Mouse (Mus musculus) embryonic facial prominence, embryonic 11.5 days (tissue): Measurements from ENCODE around the gene Cacna1s. TPM values are rescaled to one million over a fixed set of nuclear protein-coding genes. Genes with fewer than 3 reads are reported as not detected.

Source experiments
- ATAC-seq: fragments of 200-750 bp; cut with Nextera tagmentation; replicated peaks from 2 replicates; pipeline ENCODE4 v1.8.0; 2017; ENCODE audit warnings: low read depth; ENCODE audit not compliant: insufficient number of reproducible peaks, low FRiP score, low TSS enrichment
- DNase-seq: peaks from one replicate; pipeline ENCODE4 v3.0.0-alpha.2; 2015; ENCODE audit warnings: low spot score
- H3K27ac ChIP-seq: fragments of 300-500 bp; sonication (generic); replicated peaks from 2 replicates; pipeline ENCODE4 v1.5.1; 2014; ENCODE audit warnings: mild to moderate bottlenecking, low read depth, low read length, control low read depth
- H3K27me3 ChIP-seq: fragments of 300-500 bp; sonication (generic); 2 replicates; pipeline ENCODE4 v1.6.1; 2014; ENCODE audit warnings: mild to moderate bottlenecking, low read length, moderate library complexity, mixed read lengths; ENCODE audit not compliant: control insufficient read depth, insufficient read depth
- H3K36me3 ChIP-seq: fragments of 300-500 bp; sonication (generic); replicated peaks from 2 replicates; pipeline ENCODE4 v1.6.1; 2014; ENCODE audit warnings: low read depth, mild to moderate bottlenecking, low read length, moderate library complexity, mixed read lengths; ENCODE audit not compliant: control insufficient read depth, insufficient read depth
- H3K4me1 ChIP-seq: fragments of 300-500 bp; sonication (generic); 2 replicates; pipeline ENCODE4 v1.6.1; 2014; ENCODE audit warnings: low read length, mixed read lengths; ENCODE audit not compliant: control insufficient read depth, insufficient read depth
- H3K4me2 ChIP-seq: fragments of 300-500 bp; sonication (generic); 2 replicates; pipeline ENCODE4 v1.6.1; 2014; ENCODE audit warnings: low read depth, mild to moderate bottlenecking, control low read depth, low read length, moderate library complexity
- H3K4me3 ChIP-seq: fragments of 300-500 bp; sonication (generic); 2 replicates; pipeline ENCODE4 v1.5.1; 2014; ENCODE audit warnings: low read depth, low read length, control low read depth
- H3K9ac ChIP-seq: fragments of 300-500 bp; sonication (generic); replicated peaks from 2 replicates; pipeline ENCODE4 v1.6.1; 2014; ENCODE audit warnings: mild to moderate bottlenecking, control low read depth, low read length
- H3K9me3 ChIP-seq: fragments of 300-500 bp; sonication (generic); replicated peaks from 2 replicates; pipeline ENCODE4 v1.6.1; 2016; ENCODE audit warnings: mild to moderate bottlenecking, low read length, inconsistent platforms, mixed read lengths; ENCODE audit not compliant: control insufficient read depth
- WGBS: fragments of 180-500 bp; shearing (Covaris S2); extraction: QIAGEN DNeasy Blood & Tissue Kit; methylation state at CpG from one replicate; pipeline ENCODE4 v1.1.7; 2014; 5-methylcytosine and 5-hydroxymethylcytosine counted together
- polyA plus RNA-seq: library from polyadenylated mRNA; unstranded; fragments of >200 nt; fragmentation: Nextera tagmentation; extraction: Ambion mirVana; gene quantifications from 2 replicates; pipeline ENCODE4 v1.2.1, GENCODE M21; 2014

Cacna1s gene
- polyA plus RNA-seq, 1 experiment from 2014 or later: 0.10 TPM

- peaks cover 7% of the 10 kb centered on the region for H3K27me3 ChIP-seq
- no peak for DNase-seq
- 76% methylated on average over 3 of the region's 3 CpGs for WGBS
These were observed 3.2 kb downstream of the Cacna1s start for GRCm38 (mm10) chr1:136055771-136056170.

GRCm38 (mm10) chr1:136058594-136058993 lies 6.0 kb downstream of the Cacna1s start:
- Histone ChIP-seq H3K9ac (no peak overlapping the region), H3K27ac (no peak overlapping the region), H3K4me1 (no peaks in the 10 kb centered on the region), H3K36me3 (no peaks in the 10 kb centered on the region), H3K4me3 (no peak overlapping the region), H3K9me3 (no peaks in the 10 kb centered on the region), H3K27me3 (no peaks in the 10 kb centered on the region), H3K4me2 (no peak overlapping the region)
- DNase-seq (no peak), ATAC-seq (no peak)
- WGBS: 53% methylated on average over 3 of the region's 3 CpGs

More at GRCm38 (mm10) chr1:136055771-136056170, 3.2 kb downstream of the Cacna1s start:
- no peak overlapping the region for H3K9ac ChIP-seq
- no peak overlapping the region for H3K4me3 ChIP-seq
- no peaks in the 10 kb centered on the region for H3K9me3 ChIP-seq
- no peaks in the 10 kb centered on the region for H3K36me3 ChIP-seq
- H3K4me2 ChIP-seq: no peak overlapping the region
- no peaks in the 10 kb centered on the region; the same call in 1 of the 2 replicates for H3K4me1 ChIP-seq
- no peak overlapping the region for H3K27ac ChIP-seq
- no peak for ATAC-seq

GRCm38 (mm10) chr1:136061041-136061789 lies 8.7 kb downstream of the Cacna1s start:
- H3K4me2 ChIP-seq: no peak overlapping the region
- H3K36me3 ChIP-seq: no peaks in the 10 kb centered on the region
- no peak overlapping the region for H3K9ac ChIP-seq
- no peaks in the 10 kb centered on the region for H3K4me1 ChIP-seq
- 55% methylated on average over 9 of the region's 9 CpGs for WGBS
- ATAC-seq (no peak), DNase-seq (no peak)
- H3K9me3 ChIP-seq: no peaks in the 10 kb centered on the region
- no peak overlapping the region for H3K27ac ChIP-seq
- no peak overlapping the region for H3K4me3 ChIP-seq
- H3K27me3 ChIP-seq: no peaks in the 10 kb centered on the region

DNA sequence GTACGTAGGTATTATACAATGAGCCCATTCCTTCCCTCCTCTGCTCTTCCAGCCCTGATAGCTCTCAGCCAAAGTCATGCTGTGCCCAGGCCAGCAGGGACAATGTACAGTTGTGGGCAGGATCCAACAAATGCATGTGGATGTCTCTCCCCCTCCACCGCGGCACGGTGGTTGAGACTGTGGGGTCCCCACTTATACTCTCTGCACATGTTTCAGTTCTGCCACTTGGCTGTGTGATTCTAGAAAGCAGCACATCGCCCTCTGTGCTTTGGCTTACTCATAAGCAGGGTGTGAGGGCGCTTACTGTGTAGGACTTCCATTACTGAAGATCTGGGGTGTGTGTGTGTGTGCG lies 9.2 kb downstream of the Cacna1s start:
- no peak overlapping the region for H3K27ac ChIP-seq
- no peak overlapping the region for H3K4me3 ChIP-seq
- ATAC-seq (0 out of 2 replicates have a peak, but pooled peaks have one; percentile 9), DNase-seq (no peak)
- no peaks in the 10 kb centered on the region for H3K27me3 ChIP-seq
- no peaks in the 10 kb centered on the region for H3K4me1 ChIP-seq
- H3K9me3 ChIP-seq: no peaks in the 10 kb centered on the region
- H3K36me3 ChIP-seq: no peaks in the 10 kb centered on the region
- 87% methylated on average over 7 of the region's 7 CpGs for WGBS
- no peak overlapping the region for H3K9ac ChIP-seq
- no peak overlapping the region for H3K4me2 ChIP-seq

DNA sequence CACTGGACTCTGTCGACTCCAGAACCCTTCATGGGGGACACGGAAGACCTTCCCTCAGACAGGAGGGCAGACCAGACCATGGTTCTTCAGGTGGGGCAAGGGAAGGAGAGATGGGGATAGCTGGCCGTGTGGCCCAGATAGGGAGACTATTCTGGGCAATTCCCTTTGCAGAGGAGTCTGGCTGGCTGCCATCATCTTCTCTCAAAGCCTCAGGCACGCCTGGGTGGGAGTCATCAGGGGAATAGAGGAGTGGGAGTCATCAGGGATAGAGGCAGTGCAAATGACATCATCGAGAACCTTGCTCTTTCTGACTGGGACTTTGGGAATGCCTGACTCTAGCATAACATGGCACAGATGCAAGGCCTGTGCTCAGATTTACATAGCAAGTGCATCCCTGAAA lies 11.4 kb downstream of the Cacna1s start:
- no peaks in the 10 kb centered on the region for H3K4me1 ChIP-seq
- no peak for ATAC-seq
- no peak overlapping the region for H3K4me2 ChIP-seq
- H3K4me3 ChIP-seq: no peak overlapping the region
- H3K27me3 ChIP-seq: no peaks in the 10 kb centered on the region
- no peaks in the 10 kb centered on the region for H3K36me3 ChIP-seq
- no peaks in the 10 kb centered on the region for H3K9me3 ChIP-seq
- no peak overlapping the region for H3K27ac ChIP-seq
- 79% methylated on average over 5 of the region's 5 CpGs for WGBS
- no peak for DNase-seq
- no peak overlapping the region for H3K9ac ChIP-seq

DNA sequence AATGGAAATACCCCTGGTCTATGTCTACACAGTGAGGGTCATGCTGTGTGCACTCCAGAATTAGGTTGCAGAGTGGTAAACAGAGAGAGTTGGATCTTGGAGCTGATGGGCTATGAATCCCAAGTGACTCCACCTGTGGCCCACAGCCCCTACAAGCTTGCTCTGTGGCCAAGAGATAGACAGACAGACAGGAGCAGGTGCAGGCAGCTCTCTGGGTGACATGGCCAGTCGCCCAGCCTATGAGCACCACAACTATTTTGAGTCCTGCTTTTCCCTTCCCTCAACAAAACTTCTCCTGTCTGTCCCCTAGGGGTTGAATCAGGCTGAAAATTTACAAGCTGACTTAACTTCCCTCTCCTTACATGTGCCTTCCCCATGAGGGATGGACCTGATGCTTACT lies 14.1 kb downstream of the Cacna1s start:
- no peak overlapping the region for H3K4me3 ChIP-seq
- H3K27ac ChIP-seq: no peak overlapping the region
- H3K27me3 ChIP-seq: no peaks in the 10 kb centered on the region
- no peaks in the 10 kb centered on the region for H3K36me3 ChIP-seq
- DNase-seq (no peak), ATAC-seq (no peak)
- no peak overlapping the region for H3K4me2 ChIP-seq
- no peaks in the 10 kb centered on the region for H3K4me1 ChIP-seq
- H3K9ac ChIP-seq: no peak overlapping the region
- WGBS: 37% methylated on average over 1 of the region's 1 CpGs
- no peaks in the 10 kb centered on the region for H3K9me3 ChIP-seq

- Histone ChIP-seq H3K27ac (no peak overlapping the region), H3K9me3 (no peaks in the 10 kb centered on the region), H3K27me3 (no peaks in the 10 kb centered on the region), H3K4me3 (no peak overlapping the region), H3K4me2 (no peak overlapping the region), H3K9ac (no peak overlapping the region), H3K36me3 (no peaks in the 10 kb centered on the region), H3K4me1 (no peaks in the 10 kb centered on the region)
- 76% methylated on average over 3 of the region's 3 CpGs for WGBS
- DNase-seq: no peak
- no peak for ATAC-seq
These were observed 15.0 kb downstream of the Cacna1s start for GRCm38 (mm10) chr1:136067579-136067978.

- 10% methylated on average over 3 of the region's 3 CpGs for WGBS
- Histone ChIP-seq H3K27me3 (no peaks in the 10 kb centered on the region), H3K4me1 (no peaks in the 10 kb centered on the region), H3K4me3 (no peak overlapping the region), H3K9me3 (no peaks in the 10 kb centered on the region), H3K4me2 (no peak overlapping the region), H3K9ac (no peak overlapping the region), H3K36me3 (no peaks in the 10 kb centered on the region), H3K27ac (no peak overlapping the region)
- DNase-seq (peak; percentile 13), ATAC-seq (no peak)
These were observed 23.5 kb downstream of the Cacna1s start for GRCm38 (mm10) chr1:136076086-136076485.
